19 mouse cellular contexts compared by ENCODE assay signal in the genomic region with DNA sequence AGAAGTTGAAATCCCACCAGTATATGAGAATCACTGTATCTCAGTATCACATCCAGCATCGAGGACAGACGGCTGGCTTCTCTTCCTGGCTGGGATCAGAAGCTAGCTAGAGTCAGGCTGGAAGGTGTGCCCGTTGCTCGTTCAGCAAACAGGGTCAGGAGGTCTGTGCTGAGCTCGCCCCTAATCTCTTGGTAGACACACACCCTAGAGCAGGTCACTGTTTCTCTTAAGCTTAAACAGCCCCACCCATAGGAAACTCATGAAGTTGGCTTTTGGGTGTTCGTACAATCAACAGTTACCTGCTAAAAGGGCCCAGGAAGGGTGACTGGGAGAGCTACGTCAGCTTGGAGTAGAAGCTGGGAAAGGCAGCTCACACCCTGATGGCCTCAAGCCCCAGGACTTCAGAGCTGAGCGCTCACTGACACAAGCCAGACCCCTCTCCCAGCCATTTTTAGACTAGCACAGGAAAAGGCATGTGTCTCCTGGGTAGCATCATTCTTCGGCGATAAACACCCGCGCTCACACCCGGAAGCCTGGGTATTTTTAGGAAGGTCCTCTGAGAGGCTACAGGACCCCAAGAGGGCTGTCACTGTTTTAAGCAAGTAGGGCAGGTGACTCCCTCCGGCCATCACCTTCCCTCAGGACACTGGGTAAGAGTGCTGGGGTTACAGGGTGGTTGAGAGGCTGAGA. TPM values are rescaled to one million over a fixed set of nuclear protein-coding genes. Genes with fewer than 3 reads are reported as not detected.
DNase-seq lines count a peak whose midpoint lies in the region; ATAC-seq and TF ChIP-seq lines count a peak whose summit lies in the region.
"Had no signal": no experiment of that assay in that cellular context is flagged by ENCODE, and none has a peak within 500 bp of the region (broad histone marks: within the 10 kb centered on the region; RNA-seq: fewer than 3 reads in every experiment).

No protein-coding gene starts in this region.

- H3K4me3 ChIP-seq in heart, adult 2 months: no peak overlapping the region
- no peak overlapping the region for H3K4me3 ChIP-seq in heart, embryonic 15.5 days
- H3K4me3 ChIP-seq in intestine, embryonic 16.5 days (ENCODE audit: low read length): no peak overlapping the region
- no peak overlapping the region for H3K4me3 ChIP-seq in midbrain, embryonic 13.5 days (replicated peaks)
- H3K4me3 ChIP-seq: kidney, embryonic 15.5 days; liver, embryonic 12.5 days; neural tube, embryonic 12.5 days had no signal

- TF ChIP-seq POLR2A in heart, adult 2 months (IDR thresholded peaks at IDR 0.05; ENCODE audit: insufficient read depth, low read depth, low read length): no peak

- peak; percentile 61; the same call in 1 of the 2 replicates for TF ChIP-seq EP300 in heart, adult 2 months (IDR thresholded peaks at IDR 0.05; ENCODE audit: insufficient read depth, low read depth, low read length)

- TF ChIP-seq CTCF in heart, adult 2 months (IDR thresholded peaks at IDR 0.05): no peak

- no peaks in the 10 kb centered on the region for H3K79me2 ChIP-seq in heart, adult 2 months (replicated peaks; ENCODE audit: control insufficient read depth, insufficient read depth, low read length)

- H3K36me3 ChIP-seq in heart, adult 2 months (ENCODE audit: control insufficient read depth, insufficient read depth, low read length): no peaks in the 10 kb centered on the region
- 0 out of 2 replicates have a peak, but pooled peaks cover 4% of the 10 kb centered on the region for H3K36me3 ChIP-seq in heart, embryonic 15.5 days
- no peaks in the 10 kb centered on the region for H3K36me3 ChIP-seq in intestine, embryonic 16.5 days (ENCODE audit: control insufficient read depth, insufficient read depth, low read length)
- peaks cover 15% of the 10 kb centered on the region; the same call in 1 of the 2 replicates for H3K36me3 ChIP-seq in midbrain, embryonic 13.5 days
- H3K36me3 ChIP-seq: G1E; liver, embryonic 12.5 days had no signal

- intact Hi-C loops in heart, postnatal 25 days (cut with DNase I): no loop called here
- intact Hi-C loops in heart, adult 2 months (cut with DNase I): no loop called here

- no peaks in the 10 kb centered on the region for H3K9me3 ChIP-seq in heart, embryonic 15.5 days (replicated peaks)
- H3K9me3 ChIP-seq in intestine, embryonic 16.5 days (ENCODE audit: control insufficient read depth, low read length): no peaks in the 10 kb centered on the region
- H3K9me3 ChIP-seq in midbrain, embryonic 13.5 days: no peaks in the 10 kb centered on the region
- H3K9me3 ChIP-seq: G1E; kidney, embryonic 15.5 days; liver, embryonic 12.5 days; neural tube, embryonic 12.5 days had no signal

- no peak overlapping the region for H3K9ac ChIP-seq in heart, adult 2 months (ENCODE audit: low read depth, low read length)
- 0 out of 2 replicates have a peak overlapping the region, but pooled peaks have one; percentile 32 for H3K9ac ChIP-seq in heart, embryonic 15.5 days
- H3K9ac ChIP-seq in intestine, embryonic 16.5 days (ENCODE audit: low read depth, low read length): 0 out of 2 replicates have a peak overlapping the region, but pooled peaks have one; percentile 6
- no peak overlapping the region for H3K9ac ChIP-seq in midbrain, embryonic 13.5 days (replicated peaks)
- H3K9ac ChIP-seq: kidney, embryonic 15.5 days; liver, embryonic 12.5 days; neural tube, embryonic 12.5 days had no signal

- H3K27me3 ChIP-seq in heart, adult 2 months (ENCODE audit: control insufficient read depth, insufficient read depth, low read length): no peaks in the 10 kb centered on the region
- no peaks in the 10 kb centered on the region for H3K27me3 ChIP-seq in heart, embryonic 15.5 days
- no peaks in the 10 kb centered on the region for H3K27me3 ChIP-seq in intestine, embryonic 16.5 days (replicated peaks; ENCODE audit: control insufficient read depth, insufficient read depth, low read length)
- H3K27me3 ChIP-seq in midbrain, embryonic 13.5 days: no peaks in the 10 kb centered on the region
- H3K27me3 ChIP-seq: kidney, embryonic 15.5 days; liver, embryonic 12.5 days; neural tube, embryonic 12.5 days had no signal

- 26% methylated on average over 14 of the region's 14 CpGs for WGBS in heart, adult 2 months
- 22% methylated on average over 14 of the region's 14 CpGs for WGBS in heart, embryonic 15.5 days
- WGBS in intestine, embryonic 16.5 days: 40% methylated on average over 14 of the region's 14 CpGs
- 93% methylated on average over 14 of the region's 14 CpGs for whole genome bisulfite sequencing in midbrain, embryonic 13.5 days

- peaks cover 7% of the 10 kb centered on the region for H3K4me1 ChIP-seq in heart, adult 2 months (ENCODE audit: control insufficient read depth, insufficient read depth, low read length)
- H3K4me1 ChIP-seq in heart, embryonic 15.5 days (replicated peaks): peaks cover 65% of the 10 kb centered on the region
- H3K4me1 ChIP-seq in intestine, embryonic 16.5 days (ENCODE audit: control insufficient read depth, insufficient read depth, low read length): peaks cover 39% of the 10 kb centered on the region
- H3K4me1 ChIP-seq in midbrain, embryonic 13.5 days (replicated peaks): peaks cover 44% of the 10 kb centered on the region

- H3K4me2 ChIP-seq in heart, embryonic 15.5 days: peak overlapping the region; percentile 55
- no peak overlapping the region for H3K4me2 ChIP-seq in intestine, embryonic 16.5 days (ENCODE audit: low read depth, low read length)
- no peak overlapping the region for H3K4me2 ChIP-seq in midbrain, embryonic 13.5 days (replicated peaks)
- H3K4me2 ChIP-seq: kidney, embryonic 15.5 days; liver, embryonic 12.5 days; neural tube, embryonic 12.5 days had no signal

- peak; percentile 86 for ATAC-seq in heart, embryonic 15.5 days (replicated peaks; ENCODE audit: insufficient number of reproducible peaks, insufficient read depth, low FRiP score, low read depth)
- peak; percentile 39 for ATAC-seq in intestine, embryonic 16.5 days
- ATAC-seq in midbrain, embryonic 13.5 days: no peak
- ATAC-seq: CD4-positive, CD25-positive, alpha-beta regulatory T cell, adult 4 months; forebrain, embryonic 14.5 days; hindbrain, postnatal 0 days; liver, embryonic 12.5 days had no signal

- peak overlapping the region; percentile 75 for H3K27ac ChIP-seq in heart, adult 2 months
- peak overlapping the region; percentile 93 for H3K27ac ChIP-seq in heart, embryonic 15.5 days
- peak overlapping the region; percentile 66 for H3K27ac ChIP-seq in intestine, embryonic 16.5 days (ENCODE audit: low read length)
- no peak overlapping the region for H3K27ac ChIP-seq in midbrain, embryonic 13.5 days
- H3K27ac ChIP-seq: hindbrain, postnatal 0 days; kidney, embryonic 15.5 days; liver, embryonic 12.5 days; neural tube, embryonic 12.5 days had no signal

- peak; percentile 98 for DNase-seq in heart, adult 11 months
- DNase-seq in heart, postnatal 25 days (ENCODE audit: low spot score): no peak
- DNase-seq in heart, adult 2 months: peak; percentile 45 to 71
- no peak for DNase-seq in frontal cortex, postnatal 36 days (ENCODE audit: low spot score in 2 of 2)
- no peak for DNase-seq in cerebellum, adult 11 months
- DNase-seq: cerebellum, postnatal 25 days; right cerebral cortex, postnatal 14 days had no signal

RNA-seq across cellular contexts. Expression of gene Tspan18, which starts 24.4 kb away (rescaled TPM):
- 10 to 100 TPM; 15.6 to 18.9 TPM for total RNA-seq in heart, postnatal 25 days (2021)
- 10 to 100 TPM in 1 of 2 experiments, 1 to 10 TPM in 1; 9.4 to 16.0 TPM for total RNA-seq in heart, adult 2 months (2021)
- polyA plus RNA-seq in heart, adult 2 months (2012; rRNA removed): 21.3 and 23.8 TPM in 2 replicates
- 31.7 and 39.6 TPM in 2 replicates for polyA plus RNA-seq in heart, embryonic 15.5 days (2015; fragmentation: Nextera tagmentation; extraction: Ambion mirVana)
- polyA plus RNA-seq in intestine, embryonic 16.5 days (2015; fragmentation: Nextera tagmentation; extraction: Ambion mirVana): 19.5 and 19.6 TPM in 2 replicates
- polyA plus RNA-seq in midbrain, embryonic 13.5 days (2015; fragmentation: Nextera tagmentation; extraction: Ambion mirVana): 24.9 and 31.2 TPM in 2 replicates
- total RNA-seq: megakaryocyte progenitor cell, adult 5-6 weeks; monocyte, adult 5-6 weeks had no signal

Comparison
In these comparisons a context has a peak if more than half of its experiments do, and no peak if none do; other contexts are left out.
1. DNase-seq: peak in heart, adult 11 months (single experiment) and heart, adult 2 months (2 of 2); none in heart, postnatal 25 days (single experiment), frontal cortex, postnatal 36 days (0 of 2) and cerebellum, adult 11 months (single experiment).
2. H3K9ac ChIP-seq: peak in heart, embryonic 15.5 days (single experiment) and intestine, embryonic 16.5 days (single experiment); none in heart, adult 2 months (single experiment) and midbrain, embryonic 13.5 days (single experiment).